Mouse (Mus musculus) yolk sac, embryonic 10.5 days (tissue): ENCODE data around the gene Smarcd3.
"Not testable (repeated sequence)": the region's sequence is repeated elsewhere in the genome, so short reads cannot be mapped to it uniquely, and the experiment has no call there.

Source experiments
- DNase-seq: peaks from one replicate; pipeline ENCODE4 v3.0.0-alpha.2; 2017; ENCODE audit warnings: low spot score

Smarcd3 gene

DNA sequence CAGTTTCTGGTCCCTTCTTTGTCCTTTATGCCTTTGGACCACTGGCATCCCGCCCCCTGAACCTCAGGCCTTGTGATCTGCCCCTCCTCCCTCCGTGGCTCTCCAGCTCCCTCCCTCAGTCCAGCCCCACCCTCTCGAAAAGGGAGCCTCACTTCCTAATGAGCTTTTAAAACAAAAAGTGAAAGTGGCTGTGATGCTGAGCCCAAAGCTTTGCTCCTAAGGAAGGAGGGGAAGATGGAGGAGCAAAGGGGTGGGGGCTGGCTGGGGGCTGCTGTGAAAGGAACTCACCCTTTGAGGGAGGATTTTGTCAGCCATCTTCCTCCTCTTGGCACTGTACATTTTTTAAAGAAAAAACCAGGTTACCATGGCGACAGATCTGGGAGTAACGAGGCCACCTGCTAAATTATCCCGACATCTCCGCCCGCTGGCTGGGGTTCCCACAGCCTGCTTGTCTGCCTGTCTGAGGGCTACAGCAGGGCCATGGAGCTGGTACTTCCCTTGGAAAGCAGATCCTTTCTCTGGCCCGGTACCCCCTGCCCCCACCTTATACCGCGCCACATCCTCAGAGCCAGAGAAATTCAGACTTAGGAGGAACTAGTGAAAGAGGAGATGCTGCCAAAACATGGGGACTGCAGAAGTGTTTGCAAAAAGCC is 27.6 kb downstream of the Smarcd3 start:
- DNase-seq: no peak

DNA sequence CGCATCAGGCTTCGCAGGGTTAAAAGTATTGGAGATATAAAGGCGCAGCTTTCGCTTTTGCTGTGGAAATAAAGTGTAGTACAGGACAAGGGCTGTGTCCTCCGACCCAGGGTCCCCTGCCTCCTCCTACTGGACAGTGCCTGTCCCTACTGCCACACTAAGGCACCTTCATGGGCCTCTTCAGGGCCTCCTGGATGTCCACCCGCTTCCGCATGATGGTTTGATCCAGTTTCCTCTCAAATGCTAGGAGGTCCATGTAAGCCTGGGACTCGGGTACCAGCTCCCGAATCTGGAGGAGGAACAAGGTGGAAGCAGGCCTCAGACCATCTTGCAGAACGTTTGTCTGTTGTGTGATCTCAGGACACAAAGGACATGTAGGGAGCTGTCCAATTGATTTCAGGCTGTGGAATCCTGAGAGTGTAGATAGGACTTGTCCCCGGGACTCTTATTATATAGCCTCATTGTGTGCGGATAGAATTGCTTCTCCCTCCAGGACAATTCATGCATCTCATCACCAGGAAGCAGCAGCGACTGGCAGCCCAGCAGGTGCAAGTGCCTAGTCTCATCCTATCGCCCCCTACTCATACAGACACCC is 28.3 kb downstream of the Smarcd3 start:
- DNase-seq: no peak

DNA sequence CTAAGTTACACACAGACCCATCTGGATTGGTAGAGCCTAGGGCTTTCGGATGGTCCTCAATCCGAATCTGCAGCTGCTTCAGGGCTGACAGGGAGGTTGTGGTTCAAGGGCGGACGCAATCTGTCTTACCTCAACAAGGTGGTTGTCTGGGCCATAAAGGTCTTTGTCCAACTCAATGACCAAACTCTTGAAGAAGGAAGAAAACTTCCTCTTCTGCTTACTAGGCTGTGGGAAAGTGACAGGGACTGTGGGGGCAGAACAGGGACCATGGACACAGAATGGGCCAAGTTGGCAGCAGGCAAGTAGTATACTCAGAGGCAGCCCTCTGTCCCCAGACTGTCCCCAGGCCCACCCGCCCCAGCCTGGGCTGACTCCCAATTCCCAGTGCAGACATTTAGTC is 28.9 kb downstream of the Smarcd3 start:
- DNase-seq: no peak

DNA sequence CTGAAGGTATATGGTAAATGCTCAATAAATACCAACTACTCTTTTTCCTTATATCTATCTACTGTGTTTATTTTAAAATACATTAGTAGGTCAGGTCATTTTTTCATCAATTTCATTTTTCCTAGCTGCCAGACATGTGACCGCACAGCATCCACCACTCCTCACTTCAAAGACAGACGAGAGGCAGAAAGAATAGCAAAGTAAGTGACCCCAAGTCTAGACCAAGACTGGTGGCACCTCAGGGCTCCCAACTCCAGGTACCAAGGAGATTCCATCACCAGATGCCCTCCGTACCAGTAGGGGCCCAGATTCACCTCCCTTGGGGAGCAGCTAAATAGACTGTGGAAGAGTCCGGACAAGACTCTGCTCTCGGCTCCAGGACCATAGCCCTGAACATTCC is 29.9 kb downstream of the Smarcd3 start:
- no peak for DNase-seq

DNA sequence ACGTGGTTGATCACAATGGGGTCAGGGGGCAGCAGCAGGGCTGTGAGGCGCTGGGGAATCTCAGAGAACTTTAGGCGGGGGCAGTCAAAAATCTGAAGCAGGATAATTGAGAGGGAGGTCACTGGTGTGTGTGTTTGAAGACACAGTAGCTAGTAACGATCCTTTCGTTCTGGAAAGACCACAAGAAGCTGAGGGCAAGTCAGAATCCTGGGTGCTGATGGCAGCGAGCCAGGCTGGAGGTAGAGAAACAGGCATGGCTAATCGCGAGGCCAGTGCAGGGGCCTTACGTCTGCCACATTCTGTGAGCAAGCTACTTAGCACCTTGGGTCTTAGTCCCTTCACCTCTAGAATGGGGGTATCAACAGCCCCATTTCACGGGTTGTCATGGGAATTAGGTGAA is 30.3 kb downstream of the Smarcd3 start:
- no peak for DNase-seq

DNA sequence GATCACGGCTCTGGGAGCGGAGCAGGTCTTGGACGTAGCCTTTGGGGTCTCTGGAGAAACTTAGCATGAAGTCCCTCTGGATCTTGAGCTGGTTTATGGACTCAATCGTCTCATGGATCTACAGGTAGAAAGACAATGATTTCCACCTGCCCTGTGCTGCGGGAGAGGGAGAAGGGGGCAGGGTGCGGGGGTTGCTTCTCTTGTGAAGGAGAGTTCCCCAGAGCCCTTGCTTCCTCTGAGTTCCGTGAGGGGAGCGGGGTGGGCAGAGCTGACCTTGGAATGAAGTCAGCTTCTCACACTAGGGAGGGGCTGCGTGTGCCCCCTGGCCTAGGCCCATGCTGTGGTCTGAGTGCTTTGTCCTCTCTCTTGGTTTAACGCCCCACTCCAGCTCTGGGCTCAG is 31.0 kb downstream of the Smarcd3 start:
- DNase-seq: no peak

DNA sequence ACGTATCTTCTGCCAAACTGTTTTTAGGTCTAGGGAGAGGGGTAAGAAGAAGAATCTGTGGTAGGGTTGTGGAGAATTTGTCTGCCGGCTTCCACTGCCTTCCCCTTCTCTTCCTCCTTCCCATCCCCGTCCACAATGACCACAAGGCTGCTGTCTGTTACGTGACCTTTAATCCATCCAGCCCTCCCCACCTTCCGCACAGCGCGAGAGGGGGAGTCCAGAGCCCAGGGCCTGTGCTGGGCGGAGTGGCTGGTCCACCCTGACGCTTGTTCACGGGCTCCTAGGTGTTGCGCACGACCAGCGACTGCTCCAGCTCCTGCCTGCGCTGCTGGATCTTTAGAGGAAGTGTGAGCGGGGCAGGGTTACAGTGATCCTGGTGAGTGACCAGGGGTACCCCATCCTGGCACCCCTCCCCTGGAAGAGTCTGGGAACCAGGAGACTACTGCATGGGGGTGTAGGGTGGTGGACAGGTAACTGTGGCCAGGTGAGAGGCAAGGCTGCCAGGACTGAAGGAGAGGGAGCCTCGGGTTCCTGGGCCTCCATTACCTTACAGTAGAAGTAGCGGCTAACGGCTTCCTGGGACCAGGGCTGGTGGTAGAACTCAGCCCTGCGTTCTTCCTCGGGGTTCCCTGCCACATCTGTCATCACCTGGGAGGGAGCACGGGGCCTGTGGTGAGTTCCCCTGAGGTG is 31.6 kb downstream of the Smarcd3 start:
- peak; percentile 60 for DNase-seq

DNA sequence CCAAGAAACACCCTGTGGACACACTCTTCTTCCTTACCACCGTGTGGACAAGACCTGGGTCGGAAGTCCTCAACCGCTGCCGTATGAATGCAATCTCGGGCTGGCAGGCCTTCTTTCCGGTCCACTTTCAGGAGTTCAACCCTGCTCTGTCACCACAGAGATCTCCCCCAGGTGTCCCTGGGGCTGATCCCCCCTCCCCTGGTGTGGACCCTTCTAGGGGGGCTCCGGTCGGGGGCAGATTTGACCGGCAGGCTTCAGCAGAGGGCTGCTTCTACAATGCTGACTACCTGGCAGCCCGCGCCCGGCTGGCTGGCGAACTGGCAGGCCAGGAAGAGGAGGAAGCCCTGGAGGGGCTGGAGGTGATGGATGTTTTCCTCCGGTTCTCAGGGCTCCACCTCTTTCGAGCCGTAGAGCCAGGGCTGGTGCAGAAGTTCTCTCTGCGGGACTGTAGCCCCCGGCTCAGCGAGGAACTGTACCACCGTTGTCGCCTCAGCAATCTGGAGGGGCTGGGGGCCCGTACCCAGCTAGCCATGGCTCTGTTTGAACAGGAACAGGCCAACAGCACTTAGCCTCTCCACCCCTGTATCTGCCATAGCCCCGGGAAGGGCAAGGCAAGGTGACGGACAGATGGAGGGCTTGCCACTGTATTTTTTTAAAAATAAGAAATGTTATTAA is 32.3 kb downstream of the Smarcd3 start:
- peak; percentile 27 for DNase-seq

DNA sequence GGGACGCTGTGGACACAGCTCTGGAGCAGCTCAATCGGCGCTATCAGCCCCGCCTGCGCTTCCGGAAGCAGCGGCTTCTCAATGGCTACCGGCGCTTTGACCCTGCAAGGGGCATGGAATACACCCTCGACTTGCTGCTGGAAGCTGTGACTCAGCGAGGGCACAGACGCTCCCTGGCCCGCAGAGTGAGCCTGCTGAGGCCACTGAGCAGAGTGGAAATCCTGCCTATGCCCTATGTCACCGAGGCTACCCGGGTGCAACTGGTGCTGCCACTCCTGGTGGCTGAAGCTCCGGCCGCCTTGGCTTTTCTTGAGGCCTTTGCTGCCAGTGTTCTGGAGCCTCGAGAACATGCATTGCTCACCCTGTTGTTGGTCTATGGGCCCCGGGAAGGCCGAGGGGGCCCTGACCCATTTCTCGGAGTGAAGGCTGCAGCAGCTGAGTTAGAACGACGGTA is 32.9 kb downstream of the Smarcd3 start:
- peak; percentile 56 for DNase-seq

DNA sequence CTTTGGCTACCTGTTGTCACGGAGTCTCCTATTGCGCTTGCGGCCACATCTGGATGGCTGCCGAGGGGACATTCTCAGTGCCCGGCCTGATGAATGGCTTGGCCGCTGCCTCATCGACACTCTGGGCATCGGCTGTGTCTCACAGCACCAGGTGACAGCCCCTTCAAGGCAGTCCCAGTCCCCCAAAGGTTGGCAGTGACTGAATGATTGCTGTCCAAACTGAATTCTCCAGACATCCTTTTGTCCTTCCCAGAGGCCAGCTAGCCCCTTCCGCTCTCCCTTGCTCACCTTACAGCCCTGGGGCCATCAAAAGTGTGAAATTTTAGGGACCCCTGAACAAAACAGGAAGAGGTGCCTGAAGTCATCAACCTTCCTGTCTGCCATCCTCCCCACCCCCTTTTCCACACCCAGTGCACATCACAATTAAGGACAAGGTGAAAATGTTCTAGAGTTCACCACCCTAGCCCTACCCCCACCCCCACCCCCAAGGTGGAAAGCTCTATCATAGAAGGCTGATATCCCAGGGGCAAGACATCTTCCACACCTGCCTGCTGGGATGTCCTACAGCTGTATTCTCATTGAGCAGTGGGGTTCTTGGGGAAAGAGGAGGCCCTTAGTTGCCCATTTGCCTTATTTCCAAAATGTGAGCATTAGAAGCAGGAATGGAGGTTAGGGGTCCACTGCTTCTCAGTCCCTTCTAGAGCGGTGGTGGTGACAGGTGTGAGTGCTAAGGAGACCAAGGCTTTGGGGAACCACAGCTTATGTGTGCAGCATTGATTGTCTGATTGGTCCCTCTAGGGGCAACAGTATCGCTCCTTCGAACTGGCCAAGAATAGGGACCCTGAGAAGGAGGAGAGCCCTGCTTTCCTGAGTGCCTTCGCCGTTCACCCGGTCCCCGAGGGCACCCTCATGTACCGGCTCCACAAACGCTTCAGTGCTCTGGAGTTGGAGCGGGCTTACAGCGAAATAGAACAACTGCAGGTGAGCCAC is 34.4 kb downstream of the Smarcd3 start:
- DNase-seq: no peak

DNA sequence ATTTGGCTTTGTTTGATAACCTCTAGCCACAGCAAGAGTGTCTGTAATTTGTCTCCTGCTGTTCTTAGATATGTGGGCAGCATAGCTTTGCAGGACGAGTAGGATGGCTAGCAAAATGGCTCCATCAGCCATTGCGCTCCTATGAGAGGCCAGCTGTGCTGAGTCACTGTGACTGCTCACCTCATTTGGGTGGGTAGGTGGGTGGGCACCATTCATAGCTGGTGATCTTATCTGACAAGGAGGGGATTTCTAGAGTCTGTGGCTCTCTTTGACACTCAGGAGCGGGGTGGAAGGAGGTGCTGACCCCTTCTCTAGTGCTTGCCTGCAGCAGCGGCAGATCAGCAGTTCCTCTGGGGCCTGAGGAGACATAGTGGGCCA is 37.0 kb downstream of the Smarcd3 start:
- no peak for DNase-seq

DNA sequence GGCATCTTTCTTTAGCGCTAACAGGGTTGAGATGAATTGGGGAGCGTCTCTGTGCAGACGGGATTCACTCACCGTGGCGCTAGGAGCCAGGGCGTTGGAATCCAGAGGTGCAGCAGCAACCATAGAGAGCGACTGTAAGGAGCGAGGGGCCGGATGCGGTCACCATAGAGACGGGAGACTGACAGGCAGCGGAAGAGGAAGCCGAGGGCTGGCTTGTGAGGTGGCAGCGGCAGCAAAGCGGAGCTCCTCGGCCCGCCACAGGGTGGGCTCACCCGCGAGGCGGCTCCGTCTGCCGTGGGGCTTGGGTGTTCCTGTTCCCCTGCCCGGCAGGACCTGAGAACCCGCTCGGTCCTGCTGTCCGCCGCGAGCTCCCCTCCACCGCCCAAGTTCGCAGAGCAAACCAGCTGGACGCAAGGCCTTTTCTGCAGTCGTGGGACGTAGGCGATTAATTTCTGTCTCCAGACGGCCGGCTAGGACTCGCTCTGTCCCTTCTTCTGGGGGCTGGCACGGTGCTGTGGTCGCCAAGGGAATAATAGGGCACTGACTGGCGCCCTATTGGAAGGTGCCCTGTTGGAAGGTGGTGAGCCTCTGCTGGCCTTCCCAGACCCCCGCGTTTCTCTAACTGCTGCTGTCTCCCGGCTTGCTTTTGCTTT is 37.5 kb downstream of the Smarcd3 start, which contains the start of gene Chpf2:
Gene Chpf2 (plus strand): TSS at position 195 of the 653 bp plus-strand sequence.
- DNase-seq: peak; percentile 88

DNA sequence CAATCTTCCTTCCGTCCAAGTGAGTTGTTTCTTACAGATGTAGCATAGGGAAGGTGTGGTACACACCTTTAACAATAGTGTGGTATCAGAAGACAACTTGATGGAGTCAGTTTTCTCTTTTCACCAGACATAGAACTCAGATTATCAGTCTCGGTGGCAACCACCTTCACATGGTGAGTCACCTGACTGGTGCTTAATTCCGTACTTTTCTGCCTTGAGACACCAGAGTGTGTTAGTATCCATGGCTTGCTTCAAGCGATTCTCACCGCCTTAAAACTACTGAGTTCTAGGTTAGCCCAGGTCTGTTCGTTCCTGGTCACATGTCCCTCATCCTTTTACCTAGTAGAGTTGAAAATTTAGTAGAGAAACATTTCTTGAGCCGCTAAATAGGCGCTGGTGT is 38.1 kb downstream of the Smarcd3 start:
- no peak for DNase-seq

DNA sequence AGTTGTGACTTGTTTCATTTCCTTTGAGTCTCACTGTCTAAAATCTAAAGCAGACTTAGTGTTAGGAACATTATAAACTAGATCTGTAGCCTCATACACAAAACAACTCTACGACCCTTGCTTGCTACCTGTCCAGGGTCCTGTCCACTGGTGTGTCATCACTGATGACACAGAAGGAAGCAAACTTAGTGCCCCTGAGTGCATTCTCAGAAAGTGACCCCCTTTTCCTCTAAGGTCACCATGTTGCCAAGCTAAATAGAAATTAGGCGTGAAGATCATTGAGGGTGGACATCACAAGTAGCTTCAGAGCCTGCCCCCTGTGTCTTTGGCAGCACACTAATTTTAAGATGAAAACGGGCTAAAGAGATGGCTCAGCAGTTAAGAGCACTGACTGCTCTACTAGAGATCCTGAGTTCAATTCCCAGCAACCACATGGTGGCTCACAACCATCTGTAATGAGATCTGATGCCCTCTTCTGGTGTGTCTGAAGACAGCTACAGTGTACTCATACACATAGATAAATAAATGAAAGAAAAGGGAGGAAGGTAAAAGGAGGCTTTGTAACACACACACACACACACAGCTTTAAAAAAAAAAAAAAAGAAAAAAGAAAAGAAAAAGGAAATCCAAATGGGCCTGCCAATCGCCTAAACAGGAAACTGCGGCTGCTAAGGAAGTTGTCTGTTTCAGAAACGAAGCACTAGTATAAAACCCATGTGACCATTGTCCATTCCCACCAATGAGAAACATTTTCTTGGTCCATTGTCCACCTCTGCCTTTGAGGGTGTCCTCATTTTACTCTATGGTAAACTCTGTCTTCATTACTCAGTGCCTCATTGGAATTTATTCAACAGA is 45.9 kb downstream of the Smarcd3 start:
- DNase-seq: no peak

DNA sequence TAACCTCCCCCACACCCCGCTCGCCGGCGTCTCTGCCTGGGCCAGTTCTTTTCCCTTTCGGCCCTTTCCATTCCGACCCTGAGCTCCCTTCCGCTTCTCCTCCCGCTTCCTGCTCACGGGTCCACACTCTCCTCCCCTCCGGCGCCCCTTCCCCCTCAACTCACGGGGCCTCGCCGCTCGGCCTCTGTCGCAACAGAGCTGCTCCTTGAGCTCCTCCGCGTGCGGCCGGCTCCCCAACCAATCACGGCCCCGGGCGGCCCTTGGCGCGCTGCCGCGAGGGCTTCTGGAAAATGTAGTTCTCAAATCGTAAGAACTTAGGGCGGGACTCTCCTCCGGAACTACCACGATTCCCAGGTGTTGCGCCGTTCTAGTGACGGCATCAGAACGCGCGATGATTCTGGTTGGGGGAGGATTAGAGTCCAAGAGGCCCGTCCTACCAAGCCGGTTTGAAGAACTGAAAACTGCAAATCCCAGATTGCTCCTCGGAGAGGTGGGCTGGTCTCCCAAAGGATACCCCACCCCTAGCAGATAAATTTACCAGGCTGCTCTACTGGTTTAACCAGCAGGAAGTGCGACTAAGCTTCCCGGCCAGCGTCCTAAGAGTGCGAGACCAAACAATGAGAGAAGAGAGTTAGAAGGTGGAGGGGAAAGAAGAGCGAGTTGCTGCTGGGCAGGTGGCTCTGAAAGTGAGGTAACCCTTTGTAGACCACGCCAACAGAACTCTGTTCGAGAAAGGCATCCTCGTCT is 46.9 kb downstream of the Smarcd3 start, which contains the start of gene Abcf2:
Gene Abcf2 (minus strand): TSS at position 285 of the 747 bp plus-strand sequence.
- peak; percentile 100 for DNase-seq

DNA sequence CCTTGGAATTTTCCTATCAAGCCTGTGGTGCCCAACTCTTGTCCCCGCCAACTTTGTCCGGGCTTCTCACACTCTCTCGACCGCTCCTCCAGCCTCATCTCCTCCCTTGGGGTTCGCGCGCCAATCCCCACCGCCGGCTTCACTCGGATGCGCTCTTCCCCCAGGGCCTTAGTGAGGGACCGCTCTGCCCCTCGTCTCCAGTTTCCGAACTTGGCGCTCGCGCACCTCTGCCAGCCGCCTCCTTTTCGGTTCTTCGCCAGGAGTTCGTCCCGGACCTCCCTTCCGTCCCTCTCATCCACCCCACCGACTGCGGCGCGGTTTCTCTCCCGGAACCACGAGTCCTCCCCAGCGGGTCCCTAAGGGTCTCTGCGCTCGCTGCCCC is 47.4 kb downstream of the Smarcd3 start:
- DNase-seq: no peak

DNA sequence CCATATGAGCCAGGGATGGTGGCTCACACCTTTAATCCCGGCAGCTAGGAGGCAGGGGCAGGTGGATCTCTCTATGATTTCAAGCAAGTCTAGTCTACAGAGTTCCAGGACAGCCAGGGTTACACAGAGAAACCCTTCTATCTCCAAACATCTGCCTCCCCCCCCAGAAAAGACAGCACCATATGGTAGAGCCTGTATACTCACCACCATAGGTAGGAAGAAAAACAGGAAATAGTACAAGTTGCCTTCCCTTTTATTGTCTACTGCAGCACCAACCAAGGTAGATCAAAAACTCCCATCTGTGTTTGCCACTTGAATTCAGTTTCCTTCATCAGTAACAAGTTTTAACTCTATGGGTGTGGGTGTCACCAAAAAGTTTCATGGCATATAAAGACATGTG is 48.3 kb downstream of the Smarcd3 start:
- DNase-seq: no peak

DNA sequence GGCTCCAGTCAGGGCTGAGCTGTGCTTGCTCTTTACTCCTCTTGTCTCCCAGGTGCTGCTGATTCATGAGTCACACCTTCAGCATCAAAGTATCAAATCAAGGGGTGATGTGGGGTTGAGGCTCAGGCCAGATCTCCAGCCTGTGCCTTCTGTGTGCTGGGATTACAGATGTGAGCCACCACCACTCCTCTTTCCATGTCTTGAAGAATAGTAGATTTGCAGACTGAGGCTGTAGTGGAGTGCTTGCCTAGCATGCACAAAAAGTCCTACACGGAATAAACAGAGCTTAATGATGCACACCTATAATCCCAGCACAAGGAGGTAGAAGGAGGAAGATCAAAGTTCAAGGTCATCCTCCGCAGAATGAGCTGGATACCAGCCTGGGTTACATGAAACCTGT is 67.5 kb downstream of the Smarcd3 start, which contains the start of gene 4931409K22Rik:
Gene 4931409K22Rik (minus strand): TSS at position 101 of the 400 bp plus-strand sequence.
- DNase-seq: no peak

DNA sequence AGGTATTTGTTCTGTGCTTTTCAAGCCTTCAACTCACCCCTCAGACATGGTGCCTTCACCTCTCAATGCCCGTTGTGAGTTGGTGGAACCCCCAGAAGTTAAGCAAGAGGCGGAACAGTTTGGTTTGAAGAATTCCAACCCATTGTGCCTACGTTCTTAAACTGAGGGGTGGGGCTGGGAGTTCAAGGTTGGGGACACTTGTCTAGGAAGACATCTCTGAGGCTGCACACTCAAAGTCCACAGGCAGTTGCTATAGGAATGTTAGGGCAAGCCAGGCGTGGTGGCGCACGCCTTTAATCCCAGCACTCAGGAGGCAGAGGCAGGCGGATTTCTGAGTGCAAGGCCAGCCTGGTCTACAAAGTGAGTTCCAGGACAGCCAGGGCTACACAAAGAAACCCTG is 68.9 kb downstream of the Smarcd3 start:
- not testable (repeated sequence) for DNase-seq
